Mouse (Mus musculus): ENCODE measurements around the gene St7. TPM values are rescaled to one million over a fixed set of nuclear protein-coding genes. Genes with fewer than 3 reads are reported as not detected.
"Not testable (repeated sequence)": the region's sequence is repeated elsewhere in the genome, so short reads cannot be mapped to it uniquely, and the experiment has no call there.

St7 gene
- polyA plus RNA-seq, 1 experiment from 2014 or later: 25.0 TPM

DNA sequence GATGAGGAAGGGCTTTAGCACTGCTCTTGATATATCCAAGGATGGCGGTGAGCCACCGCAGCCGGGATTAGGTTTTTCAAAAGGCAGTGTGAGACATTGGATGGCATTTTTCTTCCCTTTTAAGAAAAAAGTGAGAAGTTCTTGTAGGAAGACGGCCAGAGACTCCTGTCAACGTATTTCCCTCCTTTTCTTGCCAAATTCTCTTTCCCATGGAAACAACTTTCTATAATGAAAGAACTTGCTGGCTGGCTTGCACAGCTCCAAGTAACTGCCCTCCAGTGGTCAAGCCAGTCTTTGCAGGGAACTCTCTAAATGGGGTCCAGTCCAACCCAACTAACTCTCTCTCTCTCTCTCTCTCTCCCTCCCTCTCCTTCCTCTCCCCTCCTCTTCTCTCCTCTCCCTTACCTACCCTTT lies 3.6 kb downstream of the St7 start:
- Histone ChIP-seq H3K9ac (ENCODE audit: low read depth, low read length) (no peak overlapping the region), H3K9me3 (ENCODE audit: control insufficient read depth, low read length) (no peaks in the 10 kb centered on the region), H3K4me3 (ENCODE audit: low read depth, low read length) (no peak overlapping the region), H3K27ac (replicated peaks; ENCODE audit: low read depth, low read length) (no peak overlapping the region; the same call in 1 of the 2 replicates), H3K27me3 (replicated peaks; ENCODE audit: control insufficient read depth, insufficient read depth, low read length) (no peaks in the 10 kb centered on the region), H3K4me1 (ENCODE audit: control insufficient read depth, insufficient read depth, low read length) (peaks cover 13% of the 10 kb centered on the region; the same call in 1 of the 2 replicates), H3K4me2 (ENCODE audit: low read depth, low read length) (peak overlapping the region; percentile 33), H3K36me3 (ENCODE audit: control insufficient read depth, insufficient read depth, low read length) (no peaks in the 10 kb centered on the region)
- WGBS: 52% methylated on average over 5 of the region's 5 CpGs
- ATAC-seq (ENCODE audit: low read depth) (no peak), DNase-seq (ENCODE audit: low spot score) (peak; percentile 84)

DNA sequence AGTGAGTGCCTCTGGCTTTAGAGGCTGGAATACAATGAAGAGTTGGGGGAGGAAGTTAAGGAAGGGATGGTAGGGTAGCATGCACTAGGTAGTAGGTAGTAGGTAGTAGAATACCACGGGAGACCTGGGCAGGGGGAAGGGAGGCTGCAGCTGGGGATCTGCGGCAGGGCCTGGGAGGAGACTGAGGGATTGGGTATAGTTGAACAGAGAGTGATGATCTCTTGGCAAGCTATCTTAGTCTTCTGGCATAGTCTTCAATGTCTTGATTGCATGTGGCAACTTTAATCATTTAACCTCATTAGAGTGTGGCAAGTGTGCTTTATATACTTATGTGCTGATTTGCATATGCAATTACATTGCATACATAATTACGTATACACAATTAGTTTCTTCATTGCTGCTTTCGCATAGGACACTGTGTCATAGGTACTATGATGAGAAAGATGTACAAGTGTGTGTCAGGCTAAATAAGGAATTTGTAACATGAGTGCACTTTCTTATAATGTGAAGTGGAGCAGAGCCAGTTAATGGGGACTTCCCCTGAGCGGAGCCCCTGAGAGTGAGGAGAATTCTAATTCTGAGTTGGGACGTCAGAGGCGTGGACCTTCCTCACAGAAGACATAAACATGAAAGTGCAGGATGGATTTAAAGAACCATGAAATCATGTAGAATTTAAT lies 8.3 kb downstream of the St7 start:
- Histone ChIP-seq H3K4me3 (ENCODE audit: low read depth, low read length) (no peak overlapping the region), H3K4me2 (ENCODE audit: low read depth, low read length) (no peak overlapping the region), H3K9ac (ENCODE audit: low read depth, low read length) (no peak overlapping the region), H3K4me1 (ENCODE audit: control insufficient read depth, insufficient read depth, low read length) (peaks cover 10% of the 10 kb centered on the region; the same call in 1 of the 2 replicates), H3K27me3 (replicated peaks; ENCODE audit: control insufficient read depth, insufficient read depth, low read length) (no peaks in the 10 kb centered on the region), H3K36me3 (ENCODE audit: control insufficient read depth, insufficient read depth, low read length) (no peaks in the 10 kb centered on the region), H3K9me3 (ENCODE audit: control insufficient read depth, low read length) (no peaks in the 10 kb centered on the region), H3K27ac (replicated peaks; ENCODE audit: low read depth, low read length) (no peak overlapping the region)
- DNase-seq (ENCODE audit: low spot score) (no peak), ATAC-seq (ENCODE audit: low read depth) (no peak)
- WGBS: 53% methylated on average over 7 of the region's 7 CpGs

DNA sequence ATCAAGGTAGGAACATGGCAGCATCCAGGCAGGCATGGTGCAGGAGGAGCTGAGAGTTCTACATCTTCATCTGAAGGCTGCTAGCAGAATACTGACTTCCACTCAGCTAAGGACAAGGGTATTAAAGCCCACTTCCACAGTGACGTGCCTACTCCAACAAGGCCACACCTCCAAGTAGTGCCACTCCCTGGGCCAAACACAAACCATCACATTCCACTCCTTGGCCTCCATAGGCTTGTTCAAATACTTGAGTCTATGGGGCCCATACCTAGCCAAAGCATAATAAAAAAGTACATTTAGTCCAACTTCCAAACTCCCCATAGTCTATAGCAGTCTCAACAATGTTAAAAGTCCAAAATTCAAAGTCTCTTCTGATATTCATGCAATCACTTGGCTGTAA lies 11.3 kb downstream of the St7 start:
- ATAC-seq (ENCODE audit: low read depth); H3K27me3 ChIP-seq (replicated peaks; ENCODE audit: control insufficient read depth, insufficient read depth, low read length): not testable (repeated sequence)

DNA sequence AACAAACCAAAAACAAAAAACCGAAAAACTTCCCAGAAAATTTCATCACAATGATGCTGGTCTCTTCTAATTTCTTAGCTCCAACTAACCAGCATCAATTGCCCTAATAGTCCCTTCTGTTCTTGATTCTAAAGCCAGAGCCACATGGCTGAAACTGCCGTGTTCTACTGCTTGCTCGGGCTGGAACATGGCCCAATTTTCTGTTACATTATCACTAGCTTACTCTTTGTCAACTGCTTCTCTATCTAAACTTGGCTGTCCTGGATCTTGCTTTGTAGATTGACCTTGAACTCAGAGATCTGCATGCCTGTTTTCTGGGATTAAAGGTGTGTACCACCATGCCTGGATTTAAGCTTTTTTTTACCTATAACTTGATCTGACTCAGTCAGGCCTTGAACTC lies 13.2 kb downstream of the St7 start:
- Histone ChIP-seq H3K4me1 (ENCODE audit: control insufficient read depth, insufficient read depth, low read length) (peaks cover 4% of the 10 kb centered on the region; the same call in 1 of the 2 replicates), H3K27me3 (replicated peaks; ENCODE audit: control insufficient read depth, insufficient read depth, low read length) (no peaks in the 10 kb centered on the region), H3K4me3 (ENCODE audit: low read depth, low read length) (no peak overlapping the region), H3K27ac (replicated peaks; ENCODE audit: low read depth, low read length) (no peak overlapping the region), H3K9me3 (ENCODE audit: control insufficient read depth, low read length) (no peaks in the 10 kb centered on the region), H3K4me2 (ENCODE audit: low read depth, low read length) (no peak overlapping the region), H3K9ac (ENCODE audit: low read depth, low read length) (no peak overlapping the region), H3K36me3 (ENCODE audit: control insufficient read depth, insufficient read depth, low read length) (no peaks in the 10 kb centered on the region)
- 81% methylated on average over 3 of the region's 3 CpGs for WGBS
- DNase-seq (ENCODE audit: low spot score) (no peak), ATAC-seq (ENCODE audit: low read depth) (no peak)

More for the DNA sequence above, 11.3 kb downstream of the St7 start:
- not testable (repeated sequence) for H3K9me3 ChIP-seq (ENCODE audit: control insufficient read depth, low read length); H3K36me3 ChIP-seq (ENCODE audit: control insufficient read depth, insufficient read depth, low read length); H3K4me3 ChIP-seq (ENCODE audit: low read depth, low read length); DNase-seq (ENCODE audit: low spot score); H3K4me2 ChIP-seq (ENCODE audit: low read depth, low read length); H3K9ac ChIP-seq (ENCODE audit: low read depth, low read length); H3K27ac ChIP-seq (replicated peaks; ENCODE audit: low read depth, low read length); H3K4me1 ChIP-seq (ENCODE audit: control insufficient read depth, insufficient read depth, low read length)
- 85% methylated on average over 1 of the region's 1 CpGs for WGBS

DNA sequence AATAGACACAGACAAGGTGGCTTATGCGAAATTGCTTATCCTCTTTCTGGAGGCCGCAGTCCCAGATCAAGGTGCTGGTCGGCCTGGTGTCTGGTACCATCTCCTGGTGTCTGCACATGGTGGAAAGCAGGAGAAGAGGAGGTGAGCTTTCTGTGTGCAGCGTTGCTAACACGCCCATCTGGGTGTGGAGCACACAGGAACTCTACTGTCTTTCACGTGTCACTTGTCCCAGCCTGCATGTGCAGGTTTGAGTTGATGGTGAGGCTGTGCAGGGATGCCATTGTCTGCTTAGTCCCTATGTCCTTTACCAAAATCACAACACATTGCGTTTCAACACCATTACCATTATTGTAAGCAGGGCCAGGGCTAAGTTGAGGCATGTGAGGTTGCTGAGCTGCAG lies 26.2 kb downstream of the St7 start:
- H3K9ac ChIP-seq (ENCODE audit: low read depth, low read length): no peak overlapping the region
- no peak overlapping the region for H3K4me3 ChIP-seq (ENCODE audit: low read depth, low read length)
- H3K4me2 ChIP-seq (ENCODE audit: low read depth, low read length): no peak overlapping the region
- peak; percentile 50; the same call in 1 of the 2 replicates for ATAC-seq (ENCODE audit: low read depth)
- no peak for DNase-seq (ENCODE audit: low spot score)
- no peaks in the 10 kb centered on the region for H3K36me3 ChIP-seq (ENCODE audit: control insufficient read depth, insufficient read depth, low read length)
- H3K27ac ChIP-seq (replicated peaks; ENCODE audit: low read depth, low read length): no peak overlapping the region
- H3K27me3 ChIP-seq (replicated peaks; ENCODE audit: control insufficient read depth, insufficient read depth, low read length): no peaks in the 10 kb centered on the region
- H3K9me3 ChIP-seq (ENCODE audit: control insufficient read depth, low read length): no peaks in the 10 kb centered on the region
- WGBS: 89% methylated on average over 7 of the region's 7 CpGs
- peaks cover 10% of the 10 kb centered on the region for H3K4me1 ChIP-seq (ENCODE audit: control insufficient read depth, insufficient read depth, low read length)

DNA sequence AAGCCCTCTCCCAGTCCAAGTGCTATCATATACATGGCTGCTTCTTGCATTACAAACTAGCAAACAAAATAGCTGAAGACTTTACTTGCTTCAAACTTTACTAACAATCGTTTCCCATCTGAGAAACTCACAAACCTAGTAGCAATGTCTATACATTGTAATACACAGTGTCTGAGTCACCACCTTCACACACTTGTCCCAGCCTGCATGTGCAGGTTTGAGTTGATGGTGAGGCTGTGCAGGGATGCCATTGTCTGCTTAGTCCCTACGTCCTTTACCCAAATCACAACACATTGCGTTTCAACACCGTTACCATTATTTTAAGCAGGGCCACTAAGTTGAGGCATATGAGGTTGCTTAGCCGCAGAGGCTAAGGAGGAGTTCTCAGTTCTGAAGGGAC lies 26.7 kb downstream of the St7 start:
- H3K27me3 ChIP-seq (replicated peaks; ENCODE audit: control insufficient read depth, insufficient read depth, low read length): no peaks in the 10 kb centered on the region
- H3K9me3 ChIP-seq (ENCODE audit: control insufficient read depth, low read length): no peaks in the 10 kb centered on the region
- WGBS: 87% methylated on average over 5 of the region's 5 CpGs
- H3K4me3 ChIP-seq (ENCODE audit: low read depth, low read length): no peak overlapping the region
- H3K27ac ChIP-seq (replicated peaks; ENCODE audit: low read depth, low read length): no peak overlapping the region
- peaks cover 10% of the 10 kb centered on the region for H3K4me1 ChIP-seq (ENCODE audit: control insufficient read depth, insufficient read depth, low read length)
- no peak overlapping the region for H3K4me2 ChIP-seq (ENCODE audit: low read depth, low read length)
- H3K9ac ChIP-seq (ENCODE audit: low read depth, low read length): no peak overlapping the region
- DNase-seq (ENCODE audit: low spot score) (no peak), ATAC-seq (ENCODE audit: low read depth) (no peak)
- H3K36me3 ChIP-seq (ENCODE audit: control insufficient read depth, insufficient read depth, low read length): no peaks in the 10 kb centered on the region

DNA sequence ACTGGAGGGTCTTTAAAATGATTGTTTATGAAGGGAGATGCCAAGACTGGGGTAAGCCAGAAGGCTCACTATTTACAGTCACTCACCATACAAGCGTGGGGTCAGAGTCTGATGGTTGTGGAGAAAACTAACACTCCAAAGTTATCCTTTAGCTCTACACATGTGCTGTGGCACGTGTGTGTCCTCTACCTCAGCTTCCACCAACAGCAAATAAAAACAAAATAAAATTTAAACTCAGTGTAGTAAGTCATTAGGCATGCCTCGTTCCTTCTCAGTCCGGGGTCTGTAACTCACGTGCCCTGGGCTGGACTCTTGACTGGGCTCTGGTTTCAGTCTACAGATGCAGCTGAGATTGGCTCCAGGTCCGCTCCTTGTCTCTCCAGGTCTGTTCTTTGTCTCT lies 27.3 kb downstream of the St7 start:
- no peaks in the 10 kb centered on the region for H3K36me3 ChIP-seq (ENCODE audit: control insufficient read depth, insufficient read depth, low read length)
- no peaks in the 10 kb centered on the region for H3K27me3 ChIP-seq (replicated peaks; ENCODE audit: control insufficient read depth, insufficient read depth, low read length)
- no peak overlapping the region for H3K9ac ChIP-seq (ENCODE audit: low read depth, low read length)
- H3K27ac ChIP-seq (replicated peaks; ENCODE audit: low read depth, low read length): 0 out of 2 replicates have a peak overlapping the region, but pooled peaks have one; percentile 11
- DNase-seq (ENCODE audit: low spot score) (no peak), ATAC-seq (ENCODE audit: low read depth) (no peak)
- no peak overlapping the region for H3K4me2 ChIP-seq (ENCODE audit: low read depth, low read length)
- H3K4me3 ChIP-seq (ENCODE audit: low read depth, low read length): no peak overlapping the region
- 57% methylated on average over 6 of the region's 6 CpGs for WGBS
- H3K4me1 ChIP-seq (ENCODE audit: control insufficient read depth, insufficient read depth, low read length): peaks cover 10% of the 10 kb centered on the region
- H3K9me3 ChIP-seq (ENCODE audit: control insufficient read depth, low read length): no peaks in the 10 kb centered on the region

DNA sequence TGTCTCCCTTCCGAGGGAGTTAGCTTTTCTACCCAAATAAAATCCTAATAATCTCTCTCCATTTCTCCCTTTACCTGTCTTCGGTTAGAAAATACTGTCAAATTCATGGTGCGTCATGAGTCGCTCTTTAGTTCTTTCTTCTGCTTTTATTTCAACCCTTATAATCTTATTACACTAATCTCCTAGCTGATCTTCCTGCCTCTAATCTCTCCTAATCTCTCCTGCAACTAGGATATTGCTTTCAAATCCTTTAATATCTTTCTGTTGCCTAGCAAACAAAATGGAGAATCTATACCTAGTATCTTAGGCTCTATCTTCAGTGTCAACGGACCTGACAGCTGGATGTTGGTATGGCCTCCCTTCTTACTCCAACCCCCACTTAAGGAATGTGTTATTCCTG lies 29.0 kb downstream of the St7 start:
- ATAC-seq (ENCODE audit: low read depth) (no peak), DNase-seq (ENCODE audit: low spot score) (no peak)
- WGBS: 58% methylated on average over 5 of the region's 5 CpGs
- no peak overlapping the region for H3K9ac ChIP-seq (ENCODE audit: low read depth, low read length)
- H3K36me3 ChIP-seq (ENCODE audit: control insufficient read depth, insufficient read depth, low read length): no peaks in the 10 kb centered on the region
- H3K4me1 ChIP-seq (ENCODE audit: control insufficient read depth, insufficient read depth, low read length): peaks cover 10% of the 10 kb centered on the region
- no peak overlapping the region for H3K4me3 ChIP-seq (ENCODE audit: low read depth, low read length)
- H3K9me3 ChIP-seq (ENCODE audit: control insufficient read depth, low read length): no peaks in the 10 kb centered on the region
- H3K27ac ChIP-seq (replicated peaks; ENCODE audit: low read depth, low read length): no peak overlapping the region
- no peaks in the 10 kb centered on the region for H3K27me3 ChIP-seq (replicated peaks; ENCODE audit: control insufficient read depth, insufficient read depth, low read length)
- no peak overlapping the region for H3K4me2 ChIP-seq (ENCODE audit: low read depth, low read length)

DNA sequence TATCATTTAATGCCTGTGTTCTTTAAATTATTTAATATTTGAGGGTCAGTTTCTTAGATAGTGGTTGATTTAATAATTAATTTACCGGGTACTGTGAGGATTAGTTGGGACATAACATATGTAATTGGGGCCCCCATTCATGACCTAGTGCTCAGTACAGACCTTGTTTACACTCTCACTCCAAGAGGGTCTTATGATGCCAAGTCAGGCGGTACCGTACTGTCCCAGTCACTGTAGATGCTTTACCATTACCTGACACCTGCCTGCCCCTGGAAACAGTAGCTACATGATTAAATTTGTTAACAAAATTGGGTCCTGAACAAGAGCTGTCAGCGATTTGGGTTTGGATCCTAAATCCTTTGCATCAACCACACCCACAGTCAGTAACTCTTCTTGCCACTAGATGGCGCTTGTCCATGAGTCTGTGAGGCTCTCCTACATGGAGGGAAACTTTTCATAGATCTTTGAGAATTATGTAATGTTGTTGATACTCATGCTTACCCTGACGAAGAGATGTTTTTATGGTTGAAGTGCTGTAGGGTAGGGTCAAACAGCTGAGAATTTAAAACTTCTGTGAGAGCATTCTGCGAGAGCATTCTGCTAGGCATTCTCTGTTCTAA lies 33.2 kb downstream of the St7 start:
- ATAC-seq (ENCODE audit: low read depth) (peak; percentile 65; the same call in 1 of the 2 replicates), DNase-seq (ENCODE audit: low spot score) (peak; percentile 75)
- Histone ChIP-seq H3K36me3 (ENCODE audit: control insufficient read depth, insufficient read depth, low read length) (no peaks in the 10 kb centered on the region), H3K27ac (replicated peaks; ENCODE audit: low read depth, low read length) (no peak overlapping the region), H3K4me2 (ENCODE audit: low read depth, low read length) (no peak overlapping the region), H3K4me1 (ENCODE audit: control insufficient read depth, insufficient read depth, low read length) (peaks cover 3% of the 10 kb centered on the region; the same call in 1 of the 2 replicates), H3K27me3 (replicated peaks; ENCODE audit: control insufficient read depth, insufficient read depth, low read length) (no peaks in the 10 kb centered on the region), H3K9ac (ENCODE audit: low read depth, low read length) (no peak overlapping the region), H3K9me3 (ENCODE audit: control insufficient read depth, low read length) (no peaks in the 10 kb centered on the region), H3K4me3 (ENCODE audit: low read depth, low read length) (no peak overlapping the region)
- WGBS: 44% methylated on average over 7 of the region's 7 CpGs

Measured in embryonic facial prominence, embryonic 14.5 days (tissue).